Mouse (Mus musculus): ENCODE data around the gene Msh4. TPM values are rescaled to one million over a fixed set of nuclear protein-coding genes. Genes with fewer than 3 reads are reported as not detected.

The Msh4 gene
- polyA plus RNA-seq, 1 experiment from 2014 or later = 0.11 TPM

DNA sequence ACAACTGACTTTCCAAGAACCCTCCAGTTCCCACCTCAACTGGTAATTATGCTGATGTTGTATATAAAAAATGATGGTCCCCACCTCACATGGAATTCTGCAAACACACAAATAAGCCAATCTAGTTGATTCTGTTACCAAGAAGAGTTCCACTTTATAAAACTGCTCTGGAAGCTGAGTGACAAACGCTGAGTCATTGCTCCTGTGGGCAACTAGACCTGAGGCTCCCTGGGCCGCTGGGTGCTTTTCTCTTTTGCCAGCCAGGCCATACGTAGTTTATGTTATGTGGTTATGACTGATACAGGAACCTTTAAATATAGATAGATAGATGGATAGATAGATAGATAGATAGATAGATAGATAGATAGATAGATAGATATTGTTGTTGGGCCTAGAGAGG, 87.2 kb downstream of the Msh4 start:
- Histone ChIP-seq H3K4me2 (no peak overlapping the region), H3K36me3 (ENCODE audit: control insufficient read depth, insufficient read depth, low read length) (no peaks in the 10 kb centered on the region), H3K9ac (ENCODE audit: low read depth, low read length) (no peak overlapping the region), H3K4me3 (ENCODE audit: low read depth, low read length) (no peak overlapping the region), H3K9me3 (ENCODE audit: control insufficient read depth, low read length) (no peaks in the 10 kb centered on the region), H3K27ac (ENCODE audit: low read depth, low read length) (no peak overlapping the region), H3K27me3 (replicated peaks; ENCODE audit: control insufficient read depth, insufficient read depth, low read length) (no peaks in the 10 kb centered on the region), H3K4me1 (replicated peaks; ENCODE audit: control insufficient read depth, insufficient read depth, low read length) (0 out of 2 replicates have a peak, but pooled peaks cover 2% of the 10 kb centered on the region)
- WGBS = 81% methylated on average over 3 of the region's 3 CpGs
- no peak for ATAC-seq (replicated peaks; ENCODE audit: low FRiP score)
- no peak for DNase-seq (ENCODE audit: low spot score)

DNA sequence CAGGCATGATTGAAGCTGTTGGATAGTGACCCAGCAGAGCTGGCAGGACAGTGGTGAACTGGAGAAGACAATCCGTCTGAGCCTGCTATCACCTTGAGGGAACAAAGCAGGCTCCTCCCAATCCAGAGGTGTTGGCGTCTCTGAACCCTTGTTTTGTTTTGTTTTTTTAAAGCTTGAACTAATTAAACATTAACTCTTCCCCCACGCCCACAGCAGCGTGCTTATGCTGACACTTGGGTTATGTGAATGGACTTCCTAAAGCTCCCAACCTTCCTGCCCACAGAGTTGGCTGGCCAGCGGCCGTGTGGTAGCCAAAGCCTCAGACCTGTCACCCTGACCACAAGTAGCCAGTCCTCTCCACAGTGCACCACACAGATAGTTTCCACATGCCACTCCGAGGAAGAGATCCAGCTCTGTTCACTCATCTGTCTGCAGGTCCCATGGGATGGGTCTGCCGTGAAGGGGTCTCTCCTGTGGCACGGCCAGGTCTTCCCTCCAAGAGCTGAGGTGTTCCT, 88.5 kb downstream of the Msh4 start:
- Histone ChIP-seq H3K4me2 (no peak overlapping the region), H3K27me3 (replicated peaks; ENCODE audit: control insufficient read depth, insufficient read depth, low read length) (no peaks in the 10 kb centered on the region), H3K9ac (ENCODE audit: low read depth, low read length) (no peak overlapping the region), H3K4me1 (replicated peaks; ENCODE audit: control insufficient read depth, insufficient read depth, low read length) (0 out of 2 replicates have a peak, but pooled peaks cover 2% of the 10 kb centered on the region), H3K27ac (ENCODE audit: low read depth, low read length) (no peak overlapping the region), H3K4me3 (ENCODE audit: low read depth, low read length) (no peak overlapping the region), H3K9me3 (ENCODE audit: control insufficient read depth, low read length) (no peaks in the 10 kb centered on the region), H3K36me3 (ENCODE audit: control insufficient read depth, insufficient read depth, low read length) (no peaks in the 10 kb centered on the region)
- 78% methylated on average over 9 of the region's 9 CpGs for WGBS
- no peak for ATAC-seq (replicated peaks; ENCODE audit: low FRiP score)
- DNase-seq (ENCODE audit: low spot score) = no peak

GRCm38 (mm10) chr3:153814026-153814425, 91.9 kb downstream of the Msh4 start:
- no peak overlapping the region for H3K4me2 ChIP-seq
- 90% methylated on average over 8 of the region's 8 CpGs for WGBS
- H3K9me3 ChIP-seq (ENCODE audit: control insufficient read depth, low read length) = no peaks in the 10 kb centered on the region
- H3K36me3 ChIP-seq (ENCODE audit: control insufficient read depth, insufficient read depth, low read length) = no peaks in the 10 kb centered on the region
- H3K27ac ChIP-seq (ENCODE audit: low read depth, low read length) = no peak overlapping the region
- ATAC-seq (replicated peaks; ENCODE audit: low FRiP score) (no peak), DNase-seq (ENCODE audit: low spot score) (no peak)
- no peak overlapping the region for H3K9ac ChIP-seq (ENCODE audit: low read depth, low read length)
- H3K27me3 ChIP-seq (replicated peaks; ENCODE audit: control insufficient read depth, insufficient read depth, low read length) = no peaks in the 10 kb centered on the region; the same call in 1 of the 2 replicates
- peaks cover 2% of the 10 kb centered on the region; the same call in 1 of the 2 replicates for H3K4me1 ChIP-seq (replicated peaks; ENCODE audit: control insufficient read depth, insufficient read depth, low read length)
- H3K4me3 ChIP-seq (ENCODE audit: low read depth, low read length) = no peak overlapping the region

DNA sequence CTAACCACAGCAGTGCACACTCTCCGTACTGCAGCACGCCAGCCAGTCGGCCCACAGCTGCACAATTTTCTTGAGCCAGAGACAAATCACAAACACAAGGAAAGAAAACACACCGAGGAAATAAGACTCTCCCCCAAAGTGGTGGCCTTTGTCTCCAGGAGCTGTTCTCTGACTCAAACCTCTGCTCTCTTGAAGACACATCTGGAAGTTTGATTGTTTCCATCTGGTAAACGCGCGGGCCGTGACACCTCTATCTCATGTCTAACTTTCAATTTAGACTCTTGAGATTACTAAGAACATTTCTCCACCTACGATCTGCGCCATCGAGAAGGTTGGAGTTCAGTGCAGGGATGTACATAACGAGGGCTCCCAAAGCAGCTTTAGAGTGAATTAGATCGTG, 97.5 kb downstream of the Msh4 start:
- no peaks in the 10 kb centered on the region for H3K36me3 ChIP-seq (ENCODE audit: control insufficient read depth, insufficient read depth, low read length)
- no peaks in the 10 kb centered on the region for H3K9me3 ChIP-seq (ENCODE audit: control insufficient read depth, low read length)
- H3K27me3 ChIP-seq (replicated peaks; ENCODE audit: control insufficient read depth, insufficient read depth, low read length) = no peaks in the 10 kb centered on the region; the same call in 1 of the 2 replicates
- no peak overlapping the region for H3K9ac ChIP-seq (ENCODE audit: low read depth, low read length)
- ATAC-seq (replicated peaks; ENCODE audit: low FRiP score) (no peak), DNase-seq (ENCODE audit: low spot score) (no peak)
- no peak overlapping the region for H3K4me2 ChIP-seq
- peak overlapping the region; percentile 56; the same call in 1 of the 2 replicates for H3K27ac ChIP-seq (ENCODE audit: low read depth, low read length)
- peaks cover 20% of the 10 kb centered on the region for H3K4me1 ChIP-seq (replicated peaks; ENCODE audit: control insufficient read depth, insufficient read depth, low read length)
- no peak overlapping the region for H3K4me3 ChIP-seq (ENCODE audit: low read depth, low read length)
- WGBS = 82% methylated on average over 13 of the region's 13 CpGs

GRCm38 (mm10) chr3:153807444-153808149, 98.3 kb downstream of the Msh4 start:
- Histone ChIP-seq H3K27me3 (replicated peaks; ENCODE audit: control insufficient read depth, insufficient read depth, low read length) (no peaks in the 10 kb centered on the region; the same call in 1 of the 2 replicates), H3K9me3 (ENCODE audit: control insufficient read depth, low read length) (no peaks in the 10 kb centered on the region), H3K36me3 (ENCODE audit: control insufficient read depth, insufficient read depth, low read length) (no peaks in the 10 kb centered on the region), H3K4me2 (no peak overlapping the region), H3K9ac (ENCODE audit: low read depth, low read length) (no peak overlapping the region), H3K27ac (ENCODE audit: low read depth, low read length) (peak overlapping the region; percentile 56), H3K4me3 (ENCODE audit: low read depth, low read length) (no peak overlapping the region), H3K4me1 (replicated peaks; ENCODE audit: control insufficient read depth, insufficient read depth, low read length) (peaks cover 24% of the 10 kb centered on the region)
- 67% methylated on average over 9 of the region's 9 CpGs for WGBS
- DNase-seq (ENCODE audit: low spot score) = no peak
- ATAC-seq (replicated peaks; ENCODE audit: low FRiP score) = peak; percentile 80

Other genes with a start within 250 kb of the Msh4 start
- gene St6galnac3, start 181.0 kb downstream of the Msh4 start, polyA plus RNA-seq (2014; fragmentation: Nextera tagmentation; extraction: Ambion mirVana) = 21.8 and 27.2 TPM in 2 replicates
- 8.3 and 9.6 TPM in 2 replicates for gene Asb17, start 61.9 kb downstream of the Msh4 start, polyA plus RNA-seq (2014; fragmentation: Nextera tagmentation; extraction: Ambion mirVana)
- gene Rabggtb, start 6.9 kb upstream of the Msh4 start, polyA plus RNA-seq (2014; fragmentation: Nextera tagmentation; extraction: Ambion mirVana) = 86.9 and 95.9 TPM in 2 replicates
- 68.9 and 75.3 TPM in 2 replicates for gene Acadm, start 38.5 kb upstream of the Msh4 start, polyA plus RNA-seq (2014; fragmentation: Nextera tagmentation; extraction: Ambion mirVana)
- gene Slc44a5, start 67.3 kb upstream of the Msh4 start, polyA plus RNA-seq (2014; fragmentation: Nextera tagmentation; extraction: Ambion mirVana) = 0.93 and 1.1 TPM in 2 replicates

Measured in liver, embryonic 11.5 days (tissue).